Mouse (Mus musculus) neural tube, embryonic 10.5 days (tissue): Measurements from ENCODE around the gene Polr2c.
"Not testable (repeated sequence)": the region's sequence is repeated elsewhere in the genome, so short reads cannot be mapped to it uniquely, and the experiment has no call there.

ENCODE experiments used
- DNase-seq: peaks from one replicate; pipeline ENCODE4 v3.0.0-alpha.2; 2017; ENCODE audit warnings: low spot score; ENCODE audit errors: extremely low spot score

Polr2c gene

GRCm38 (mm10) chr8:94857346-94858173 lies at the start of gene Polr2c:
Polr2c (plus strand) TSS chr8:94857450.
- DNase-seq, result peak; percentile 94

- no peak for DNase-seq
These were observed 49.7 kb upstream of the Polr2c start for GRCm38 (mm10) chr8:94807506-94807905.

GRCm38 (mm10) chr8:94808372-94808771 lies 48.9 kb upstream of the Polr2c start:
- DNase-seq, result no peak

- DNase-seq, result no peak
These were observed 47.1 kb upstream of the Polr2c start, which contains the start of gene Ccl17 for GRCm38 (mm10) chr8:94810153-94810552. Ccl17 (plus strand) TSS chr8:94810453.

GRCm38 (mm10) chr8:94810855-94811254 lies 46.4 kb upstream of the Polr2c start:
- no peak for DNase-seq

GRCm38 (mm10) chr8:94811654-94812053 lies 45.6 kb upstream of the Polr2c start:
- no peak for DNase-seq

- DNase-seq, result peak; percentile 86
These were observed 44.6 kb upstream of the Polr2c start for GRCm38 (mm10) chr8:94812645-94813098.

- no peak for DNase-seq
These were observed 42.7 kb upstream of the Polr2c start for GRCm38 (mm10) chr8:94814556-94814955.

- DNase-seq, result no peak
These were observed 39.3 kb upstream of the Polr2c start for GRCm38 (mm10) chr8:94817933-94818332.

- DNase-seq, result no peak
These were observed 37.5 kb upstream of the Polr2c start for GRCm38 (mm10) chr8:94819671-94820179.

GRCm38 (mm10) chr8:94820553-94820952 lies 36.7 kb upstream of the Polr2c start:
- no peak for DNase-seq

GRCm38 (mm10) chr8:94821381-94821780 lies 35.9 kb upstream of the Polr2c start:
- DNase-seq, result no peak

GRCm38 (mm10) chr8:94822637-94823560 lies 34.4 kb upstream of the Polr2c start:
- peak; percentile 55 for DNase-seq

- DNase-seq, result no peak
These were observed 32.1 kb upstream of the Polr2c start for GRCm38 (mm10) chr8:94825170-94825569.

GRCm38 (mm10) chr8:94826210-94826609 lies 31.0 kb upstream of the Polr2c start:
- DNase-seq, result no peak

GRCm38 (mm10) chr8:94828284-94828683 lies 29.0 kb upstream of the Polr2c start:
- no peak for DNase-seq

- not testable (repeated sequence) for DNase-seq
These were observed 23.3 kb upstream of the Polr2c start for GRCm38 (mm10) chr8:94833901-94834405.

- DNase-seq, result not testable (repeated sequence)
These were observed 21.5 kb upstream of the Polr2c start for GRCm38 (mm10) chr8:94835751-94836150.

GRCm38 (mm10) chr8:94836456-94837240 lies 20.6 kb upstream of the Polr2c start:
- DNase-seq, result no peak

GRCm38 (mm10) chr8:94837662-94838574 lies 19.3 kb upstream of the Polr2c start, which contains the start of the genes Coq9 and Ciapin1:
Coq9 (plus strand) TSS chr8:94838321.
Ciapin1 (minus strand) TSS chr8:94838358.
- DNase-seq, result peak; percentile 94
